Mouse (Mus musculus) liver, adult 2 months (tissue): ENCODE results near the gene Gm3854.

Experiments used
- CTCF ChIP-seq: fragments of 200-500 bp; IDR thresholded peaks from 2 replicates; pipeline ENCODE4 v1.5.1; 2011; ENCODE audit warnings: low read depth, low read length, control low read depth
- POLR2A ChIP-seq: fragments of 200-500 bp; IDR thresholded peaks from 2 replicates; pipeline ENCODE4 v1.6.1; 2011; ENCODE audit warnings: low read length, control low read depth; ENCODE audit not compliant: insufficient read depth; ENCODE audit errors: extremely low read depth

DNA sequence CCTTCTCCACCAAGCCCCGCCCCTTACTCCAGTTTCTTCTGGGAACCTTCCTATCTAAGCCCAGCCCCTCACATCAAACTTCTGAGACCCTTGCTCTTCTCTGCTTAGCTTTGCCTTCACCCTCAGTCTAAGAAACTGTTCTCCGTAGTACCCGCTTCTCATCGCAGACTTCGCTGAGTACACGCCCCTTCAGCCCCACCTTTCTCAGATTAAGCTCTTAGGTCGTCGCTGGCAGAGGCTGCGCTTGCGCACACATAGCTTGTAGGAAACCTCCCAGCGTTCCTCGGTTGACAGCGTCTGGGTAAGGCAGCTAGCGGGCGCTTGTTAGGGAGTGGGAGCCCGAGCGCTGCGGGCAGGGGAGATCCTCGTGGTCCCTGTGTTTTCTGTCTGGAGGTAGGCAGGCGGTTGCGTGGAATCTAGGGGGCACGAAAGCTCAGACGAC lies 19.5 kb downstream of the Gm3854 start, which contains the start of gene Zfp78:
- TF ChIP-seq CTCF, result peak; percentile 21
- TF ChIP-seq POLR2A, result 0 out of 2 replicates have a peak, but pooled peaks have one; percentile 64
